Mouse (Mus musculus): ENCODE measurements around the gene Gca. TPM values are rescaled to one million over a fixed set of nuclear protein-coding genes. Genes with fewer than 3 reads are reported as not detected.
"Not testable (repeated sequence)": the region's sequence is repeated elsewhere in the genome, so short reads cannot be mapped to it uniquely, and the experiment has no call there.

The Gca gene
- total RNA-seq, 2 experiments from 2014 or later: 13.4 to 14.5 TPM

DNA sequence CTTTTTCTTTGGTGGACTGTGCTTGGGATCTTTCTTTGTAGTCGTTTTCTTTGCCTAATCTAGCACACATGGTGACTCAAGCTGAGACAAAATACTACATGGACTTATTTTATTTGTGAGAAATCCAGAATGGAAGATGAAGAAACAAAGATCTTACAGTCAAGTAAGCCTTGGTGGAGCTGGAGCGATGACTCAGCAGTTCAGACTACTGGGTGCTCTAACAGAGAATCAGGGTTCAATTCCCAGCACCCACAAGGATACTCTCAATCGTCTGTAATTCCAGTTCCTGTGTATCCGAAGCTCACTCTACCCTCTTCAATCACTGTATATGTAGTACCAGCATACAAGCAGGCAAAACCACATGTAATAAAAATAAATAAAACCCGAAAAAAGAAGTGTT lies 6.2 kb downstream of the Gca start:
- DNase-seq: no peak

DNA sequence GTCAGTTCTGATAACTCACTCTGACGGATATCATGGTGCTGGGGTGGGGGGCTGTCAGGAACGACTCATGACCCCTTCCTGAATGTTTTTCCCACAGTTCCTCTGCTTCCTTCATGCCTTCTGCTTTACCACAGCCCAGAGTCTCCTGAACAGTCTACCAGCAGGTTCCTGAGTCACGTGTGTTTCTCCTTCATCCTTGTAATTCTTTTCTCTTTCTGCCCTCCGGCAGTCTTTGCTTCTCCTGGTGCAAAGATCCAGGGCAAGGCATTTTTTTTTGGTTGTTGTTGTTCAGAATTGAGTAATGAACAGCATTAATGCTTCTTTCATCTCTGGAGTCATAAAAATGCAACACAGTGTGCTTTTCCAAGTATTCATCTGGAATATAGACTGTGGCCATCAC lies 6.7 kb downstream of the Gca start:
- no peak for DNase-seq

DNA sequence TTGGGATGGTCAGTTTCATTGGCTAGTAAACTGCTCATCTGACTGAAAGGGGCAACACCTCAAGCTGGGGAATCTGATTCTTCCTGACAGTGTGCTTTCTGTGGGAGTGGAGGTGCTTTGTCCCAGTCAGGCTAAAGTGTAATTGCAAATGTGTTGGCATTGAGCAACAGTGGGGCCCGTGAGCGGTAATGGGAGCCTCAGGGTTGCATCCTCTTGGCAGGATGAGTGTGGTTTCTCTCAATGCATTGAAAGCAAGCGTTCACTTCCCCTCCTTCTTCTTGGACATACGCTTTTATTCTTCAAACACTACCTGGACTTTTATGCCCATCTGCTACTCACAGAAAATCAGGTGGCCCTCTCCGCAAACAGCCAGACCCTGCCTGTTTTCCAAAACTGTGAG lies 8.7 kb downstream of the Gca start:
- no peak for DNase-seq

DNA sequence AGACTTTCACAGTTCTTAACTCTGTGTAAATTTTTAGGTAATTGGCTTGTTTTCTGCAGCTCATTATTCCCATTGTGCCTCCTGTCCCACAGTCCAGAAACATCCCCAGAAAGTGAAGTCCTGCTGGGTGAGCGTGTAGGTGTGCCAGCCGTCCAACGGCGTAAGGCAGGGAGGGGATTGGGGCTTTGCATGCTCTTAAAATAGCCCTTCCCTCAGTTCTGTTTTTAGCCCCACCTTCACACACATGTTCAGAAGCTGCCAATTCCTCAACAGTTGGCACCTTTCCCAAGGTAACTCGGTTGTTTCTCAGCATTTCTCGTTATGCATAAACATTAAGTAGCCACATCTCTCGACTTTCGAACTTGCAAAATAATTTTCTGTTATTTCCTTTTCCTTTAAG lies 17.6 kb downstream of the Gca start:
- DNase-seq: no peak

DNA sequence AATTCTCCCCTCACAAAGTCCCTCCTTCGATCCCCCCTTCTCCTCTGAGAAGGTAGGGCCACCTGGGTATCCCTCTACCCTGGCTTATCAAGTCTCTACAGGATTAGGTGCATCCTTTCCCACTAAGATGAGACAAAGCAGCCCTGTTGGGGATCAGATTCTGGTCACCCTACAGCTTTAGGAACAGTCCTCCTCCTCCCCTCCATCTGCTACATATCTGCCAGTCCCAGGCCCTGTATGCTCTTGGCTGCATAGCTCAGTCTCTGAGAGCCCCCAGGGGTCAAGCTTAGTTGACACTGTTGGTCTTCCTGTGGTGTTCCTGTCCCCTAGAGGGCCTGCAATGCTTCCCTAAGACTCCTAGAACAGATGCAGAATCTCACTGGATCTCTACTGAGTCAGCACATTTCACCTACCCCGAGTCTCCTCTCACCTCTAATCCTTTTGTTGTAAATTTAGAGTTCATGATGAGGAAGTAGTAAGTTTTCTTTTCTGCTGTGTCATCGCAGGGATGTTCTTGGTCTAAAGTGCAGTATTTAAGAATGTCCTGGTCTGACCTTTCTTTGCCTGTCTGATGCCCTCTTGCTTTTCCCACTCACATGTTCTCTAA lies 21.0 kb downstream of the Gca start:
- DNase-seq: no peak

DNA sequence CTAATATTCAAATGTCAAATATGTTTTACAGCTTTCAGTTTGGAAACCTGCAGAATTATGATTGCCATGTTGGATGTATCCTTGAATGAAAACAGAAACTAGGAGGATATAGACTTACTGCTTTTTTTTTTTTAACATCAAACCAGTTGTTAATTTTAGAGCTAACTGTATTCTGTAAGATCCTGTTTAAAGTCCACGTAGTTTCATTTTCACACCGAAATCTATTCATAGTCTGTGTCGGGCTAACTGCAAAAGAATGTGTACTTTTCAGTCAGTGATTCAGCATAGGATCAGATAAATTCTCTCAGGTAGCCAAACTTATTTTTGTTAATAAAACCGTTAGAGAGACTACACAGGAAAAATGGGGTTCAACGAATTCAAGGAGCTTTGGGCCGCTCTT lies 21.8 kb downstream of the Gca start:
- DNase-seq: no peak

DNA sequence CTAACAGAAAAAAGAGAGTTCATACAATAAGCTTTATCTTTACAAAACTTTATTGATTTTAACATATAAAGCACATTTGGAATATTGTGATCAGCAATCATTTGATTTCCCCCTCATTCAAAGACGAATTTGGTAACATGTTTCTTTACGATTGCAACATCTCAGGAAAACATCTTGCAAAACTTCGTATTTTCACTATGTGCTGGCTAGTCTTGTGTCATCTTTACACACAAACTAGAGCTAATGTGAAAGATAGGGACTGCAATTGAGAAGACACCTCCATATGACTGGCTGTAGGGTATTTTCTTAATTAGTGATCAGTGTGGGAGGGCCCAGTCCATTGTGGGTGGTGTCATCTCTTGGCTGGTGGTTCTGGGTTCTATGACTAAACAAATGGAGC lies 42.2 kb downstream of the Gca start:
- DNase-seq: no peak

DNA sequence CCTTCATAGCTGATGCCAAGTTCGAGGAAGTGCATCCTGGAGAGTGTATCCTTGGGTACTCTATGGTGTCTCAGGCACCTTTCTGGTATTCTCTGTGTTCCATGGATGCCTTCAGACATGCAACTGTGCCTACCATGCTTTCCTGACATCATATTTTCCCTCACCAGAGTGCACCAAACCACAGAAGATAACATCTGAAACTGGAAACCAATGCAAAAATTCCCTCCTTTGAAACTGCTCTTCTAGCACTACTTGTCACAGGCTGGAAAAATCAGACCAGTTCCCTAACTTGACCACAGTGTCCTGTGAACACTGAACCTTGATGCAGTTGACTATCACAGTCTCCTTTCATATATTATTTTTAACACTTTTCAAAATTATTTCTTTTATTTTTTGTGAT lies 45.5 kb downstream of the Gca start:
- no peak for DNase-seq

DNA sequence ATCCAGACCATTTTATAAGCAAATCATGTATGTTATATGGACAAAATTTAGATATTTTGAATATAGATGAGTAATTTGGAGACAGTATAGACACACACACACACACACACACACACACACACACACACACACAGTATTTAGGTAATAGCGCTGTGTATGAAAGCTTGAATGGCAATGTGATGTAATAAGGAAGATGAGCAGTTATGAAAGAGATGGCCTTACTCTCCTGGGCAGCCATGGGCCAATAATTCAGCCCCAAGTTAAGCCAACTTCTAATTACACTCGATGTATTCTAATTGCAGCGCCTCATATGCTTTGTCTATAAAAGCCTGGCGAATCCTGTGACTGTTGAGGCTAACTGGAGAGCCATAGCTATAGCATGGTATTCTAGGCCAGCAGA lies 50.3 kb downstream of the Gca start:
- not testable (repeated sequence) for DNase-seq

DNA sequence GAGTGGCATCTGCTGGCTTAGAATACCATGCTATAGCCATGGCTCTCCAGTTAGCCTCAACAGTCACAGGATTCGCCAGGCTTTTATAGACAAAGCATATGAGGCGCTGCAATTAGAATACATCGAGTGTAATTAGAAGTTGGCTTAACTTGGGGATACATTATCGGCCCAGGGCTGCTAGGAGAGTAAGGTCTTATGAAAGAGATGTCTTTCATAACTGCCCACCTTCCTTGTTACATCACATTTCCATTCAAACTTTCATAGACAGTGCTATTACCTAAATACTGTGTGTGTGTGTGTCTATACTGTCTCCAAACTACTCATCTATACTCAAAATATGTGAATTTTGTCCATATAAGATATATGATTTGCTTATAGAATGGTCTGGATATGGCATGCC lies 51.2 kb downstream of the Gca start:
- DNase-seq: no peak

DNA sequence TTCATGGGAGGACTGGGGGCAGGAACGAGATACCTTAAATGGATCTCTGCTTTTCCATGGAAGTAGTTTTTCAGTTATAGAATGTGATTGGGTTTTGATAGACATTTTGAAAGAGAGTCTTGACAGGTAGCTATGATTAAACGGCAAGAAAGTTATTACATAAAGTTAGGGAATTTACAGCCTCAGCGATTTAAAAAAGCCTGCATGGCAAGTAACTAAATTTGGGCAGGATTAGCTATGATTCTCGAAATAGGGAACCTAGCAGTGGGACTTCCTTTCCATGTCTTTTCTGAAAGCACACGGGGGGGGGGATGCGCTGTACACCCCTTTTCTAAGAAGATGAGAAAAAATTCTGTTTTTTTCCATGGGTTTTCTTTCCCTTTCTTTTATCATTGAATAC lies 53.2 kb downstream of the Gca start:
- DNase-seq: no peak

DNA sequence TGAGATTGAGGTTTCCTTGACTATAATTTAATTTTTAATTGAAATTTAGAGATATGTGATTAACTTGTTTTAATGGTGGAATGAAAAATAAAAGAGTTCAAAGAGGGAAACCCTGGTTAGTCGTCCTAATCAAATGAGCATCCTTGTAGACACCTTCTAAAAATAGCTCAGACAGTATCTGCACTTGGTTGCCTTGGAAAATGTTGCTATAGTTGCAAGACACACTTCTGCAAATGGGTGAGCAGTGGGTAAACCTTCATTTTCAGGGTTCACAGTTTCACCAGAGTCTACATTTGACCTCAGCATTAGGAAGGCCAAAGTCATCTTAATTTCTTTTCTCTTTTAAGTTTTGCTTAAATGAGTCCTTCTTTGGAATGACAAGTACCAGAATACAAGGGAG lies 54.3 kb downstream of the Gca start:
- no peak for DNase-seq

DNA sequence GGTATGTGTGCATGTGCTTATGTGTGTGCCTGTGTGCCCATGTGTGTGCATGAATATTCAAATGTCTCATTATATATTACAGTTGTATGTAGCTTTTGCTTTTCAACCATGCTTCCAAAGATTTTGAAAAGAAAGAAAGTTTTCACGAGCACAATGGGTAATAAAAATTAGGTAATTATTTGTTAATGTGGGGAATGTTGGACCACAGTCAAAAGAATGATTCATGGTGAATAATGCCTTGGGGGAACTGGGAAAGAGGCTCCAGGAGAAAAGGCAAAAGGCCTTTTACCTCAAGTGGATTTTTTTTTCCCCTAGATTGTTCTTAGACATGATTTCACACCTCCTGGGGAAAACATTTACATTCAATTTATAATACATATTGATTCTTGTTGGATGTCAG lies 61.9 kb downstream of the Gca start:
- no peak for DNase-seq

DNA sequence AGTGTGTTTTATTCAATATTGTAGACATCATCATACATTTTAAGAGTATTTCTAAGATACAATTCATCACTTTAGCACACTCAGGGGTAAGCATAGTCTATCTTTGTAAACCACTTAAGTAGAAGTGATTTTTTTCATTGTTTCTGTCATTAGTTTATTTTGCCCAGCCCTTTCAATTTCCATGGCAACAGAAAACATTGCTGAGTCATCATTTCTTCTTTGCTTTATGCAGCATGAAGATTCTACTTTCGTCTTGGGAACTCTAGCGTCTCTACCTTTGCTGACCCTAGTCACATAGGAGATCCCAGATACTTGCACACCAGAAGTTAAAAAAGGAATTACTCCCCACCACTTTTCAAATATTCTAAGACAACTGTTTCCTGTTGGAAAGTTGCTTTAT lies 63.6 kb downstream of the Gca start:
- no peak for DNase-seq

DNA sequence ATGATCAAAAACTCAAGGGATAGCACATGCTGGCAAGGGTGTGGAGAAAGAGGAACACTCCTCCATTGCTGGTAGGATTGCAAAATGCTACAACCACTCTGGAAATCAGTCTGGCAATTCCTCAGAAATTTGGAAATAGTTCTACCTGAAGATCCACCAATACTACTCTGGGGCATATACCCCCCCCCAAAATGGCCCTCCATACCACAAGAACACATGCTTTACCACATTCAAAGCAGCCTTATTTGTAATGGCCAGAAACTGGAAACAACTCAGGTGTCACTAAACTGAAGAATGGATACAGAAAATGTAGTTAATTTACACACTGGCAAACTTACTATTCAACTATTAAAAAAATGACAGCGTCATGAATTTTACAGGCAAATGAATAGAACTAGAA lies 66.6 kb downstream of the Gca start:
- no peak for DNase-seq

DNA sequence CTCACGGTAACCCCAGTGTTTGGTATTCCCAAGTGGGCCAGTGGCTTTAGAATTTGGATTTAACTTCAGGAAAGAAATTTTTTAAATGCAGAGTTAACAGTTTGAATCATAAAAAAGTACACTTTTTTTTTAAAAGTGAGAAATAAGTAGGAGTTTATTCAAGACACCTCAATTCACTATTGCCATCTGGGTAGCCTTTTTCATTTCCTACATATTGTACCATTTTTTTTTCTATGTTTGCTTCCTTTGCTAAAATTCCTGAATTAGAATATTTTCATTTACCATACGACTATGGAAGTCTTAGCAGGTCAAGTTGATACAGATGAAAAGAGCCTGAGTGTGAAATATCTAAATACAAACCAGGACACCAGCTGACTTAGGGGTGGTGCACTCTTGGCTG lies 79.0 kb downstream of the Gca start:
- no peak for DNase-seq

Other genes with a start within 250 kb of the Gca start
- gene Gcg, start 180.6 kb upstream of the Gca start, total RNA-seq (2021): not detected
- 1 to 10 TPM in 1 of 2 experiments, under 1 TPM in 1; 0.35 to 1.6 TPM for gene Fap, start 90.2 kb upstream of the Gca start, total RNA-seq (2021)
- gene Ifih1, start 18.0 kb upstream of the Gca start, total RNA-seq (2021): 1 to 10 TPM; 1.8 to 2.3 TPM

Data from layer of hippocampus, postnatal 36 days (tissue).